Mouse (Mus musculus): Measurements from ENCODE around the gene Gm49387.

GRCm38 (mm10) chr14:31617997-31618396, 22.7 kb downstream of the Gm49387 start:
- TF ChIP-seq GATA1 (IDR thresholded peaks at IDR 0.05; ENCODE audit: borderline replicate concordance, low read length) = no peak
- no peak for TF ChIP-seq FLI1 (IDR thresholded peaks at IDR 0.05; ENCODE audit: low read length)

Data from megakaryocyte, embryonic 14.5 days (primary cell).